In genomic region chr2:142859452-142859851, GRCm38 (mm10) we compare ENCODE assay signal across 9 mouse cellular contexts. TPM values are rescaled to one million over a fixed set of nuclear protein-coding genes. Genes with fewer than 3 reads are reported as not detected.
DNase-seq lines count a peak whose midpoint lies in the region; ATAC-seq and TF ChIP-seq lines count a peak whose summit lies in the region.
"Had no signal": no experiment of that assay in that cellular context is flagged by ENCODE, and none has a peak within 500 bp of the region (broad histone marks: within the 10 kb centered on the region; RNA-seq: fewer than 3 reads in every experiment).

No protein-coding gene starts in this region.

- peak; percentile 92 for TF ChIP-seq CTCF in intestine, postnatal 0 days (IDR thresholded peaks at IDR 0.05; ENCODE audit: low read depth)
- peak; percentile 83 for TF ChIP-seq CTCF in midbrain, postnatal 0 days (IDR thresholded peaks at IDR 0.05)

- 62% methylated on average over 4 of the region's 4 CpGs for WGBS in embryonic facial prominence, embryonic 10.5 days
- WGBS in intestine, postnatal 0 days, result 72% methylated on average over 4 of the region's 4 CpGs
- WGBS in midbrain, postnatal 0 days, result 68% methylated on average over 4 of the region's 4 CpGs

- no peaks in the 10 kb centered on the region for H3K36me3 ChIP-seq in embryonic facial prominence, embryonic 10.5 days (replicated peaks)
- peaks cover 14% of the 10 kb centered on the region for H3K36me3 ChIP-seq in intestine, postnatal 0 days (ENCODE audit: control insufficient read depth, insufficient read depth)
- H3K36me3 ChIP-seq in midbrain, postnatal 0 days (ENCODE audit: insufficient read depth, low read length), result no peaks in the 10 kb centered on the region

- intact Hi-C loops in heart, postnatal 10 days (cut with DNase I), result loop anchor here (1.0 to 5.0 kb wide), 2 partner anchors 68 to 235 kb away; no protein-coding TSS in a partner anchor
- intact Hi-C loops in left cerebral cortex, postnatal 25 days (cut with DNase I), result loop anchor here (1.0 to 2.0 kb wide), 2 partner anchors 108 to 235 kb away; no protein-coding TSS in a partner anchor

- H3K4me3 ChIP-seq in embryonic facial prominence, embryonic 10.5 days, result no peak overlapping the region
- H3K4me3 ChIP-seq in intestine, postnatal 0 days (ENCODE audit: low read depth, low read length), result no peak overlapping the region
- H3K4me3 ChIP-seq in midbrain, postnatal 0 days (ENCODE audit: low read depth, low read length), result no peak overlapping the region
- H3K4me3 ChIP-seq: stomach, embryonic 15.5 days had no signal

- no peaks in the 10 kb centered on the region for H3K27me3 ChIP-seq in embryonic facial prominence, embryonic 10.5 days (replicated peaks; ENCODE audit: low read depth, poor library complexity, severe bottlenecking)
- H3K27me3 ChIP-seq in intestine, postnatal 0 days (replicated peaks; ENCODE audit: control insufficient read depth, insufficient read depth, low read length), result no peaks in the 10 kb centered on the region
- H3K27me3 ChIP-seq in midbrain, postnatal 0 days (ENCODE audit: insufficient read depth, low read length), result no peaks in the 10 kb centered on the region
- H3K27me3 ChIP-seq: stomach, embryonic 15.5 days had no signal

- no peaks in the 10 kb centered on the region for H3K9me3 ChIP-seq in embryonic facial prominence, embryonic 10.5 days
- no peaks in the 10 kb centered on the region for H3K9me3 ChIP-seq in intestine, postnatal 0 days (ENCODE audit: control insufficient read depth)
- H3K9me3 ChIP-seq in midbrain, postnatal 0 days (ENCODE audit: low read length), result no peaks in the 10 kb centered on the region
- H3K9me3 ChIP-seq: stomach, embryonic 15.5 days had no signal

- no peak for ATAC-seq in intestine, postnatal 0 days
- ATAC-seq in midbrain, postnatal 0 days (ENCODE audit: low FRiP score), result no peak
- no peak for ATAC-seq in erythroid progenitor cell, adult 5-6 weeks (replicated peaks; ENCODE audit: low FRiP score, poor library complexity, severe bottlenecking)

- DNase-seq in heart, postnatal 10 days, result peak; percentile 58 to 70
- no peak for DNase-seq in heart, adult 11 months
- DNase-seq in adrenal gland, postnatal 14 days, result peak; percentile 54
- peak; percentile 41 for DNase-seq in embryonic facial prominence, embryonic 10.5 days (ENCODE audit: low spot score)
- peak; percentile 66 to 87 for DNase-seq in left cerebral cortex, postnatal 25 days (ENCODE audit: low spot score in 2 of 2)
- DNase-seq in midbrain, postnatal 0 days (ENCODE audit: low spot score), result peak; percentile 71

- no peaks in the 10 kb centered on the region for H3K4me1 ChIP-seq in embryonic facial prominence, embryonic 10.5 days
- H3K4me1 ChIP-seq in intestine, postnatal 0 days (replicated peaks; ENCODE audit: control insufficient read depth, insufficient read depth, low read length), result no peaks in the 10 kb centered on the region
- no peaks in the 10 kb centered on the region for H3K4me1 ChIP-seq in midbrain, postnatal 0 days (ENCODE audit: insufficient read depth, low read length)
- H3K4me1 ChIP-seq: stomach, embryonic 15.5 days had no signal

- no peak overlapping the region for H3K9ac ChIP-seq in intestine, postnatal 0 days (ENCODE audit: low read depth, low read length)
- H3K9ac ChIP-seq in midbrain, postnatal 0 days (replicated peaks; ENCODE audit: low read length, poor library complexity, severe bottlenecking), result no peak overlapping the region
- H3K9ac ChIP-seq: stomach, embryonic 15.5 days had no signal

- H3K27ac ChIP-seq in embryonic facial prominence, embryonic 10.5 days (replicated peaks), result no peak overlapping the region
- no peak overlapping the region for H3K27ac ChIP-seq in intestine, postnatal 0 days (ENCODE audit: low read depth, low read length)
- no peak overlapping the region for H3K27ac ChIP-seq in midbrain, postnatal 0 days (ENCODE audit: low read depth, low read length)
- H3K27ac ChIP-seq: stomach, embryonic 15.5 days had no signal

- H3K4me2 ChIP-seq in intestine, postnatal 0 days (replicated peaks; ENCODE audit: low read depth), result no peak overlapping the region
- H3K4me2 ChIP-seq in midbrain, postnatal 0 days (ENCODE audit: low read depth, low read length, poor library complexity, severe bottlenecking), result no peak overlapping the region
- H3K4me2 ChIP-seq: stomach, embryonic 15.5 days had no signal

RNA-seq across cellular contexts. Expression of gene Kif16b, which starts 41.9 kb away (rescaled TPM):
- total RNA-seq in heart, postnatal 10 days (2021), result 10 to 100 TPM; 26.2 to 28.3 TPM
- total RNA-seq in adrenal gland, postnatal 14 days (2021), result 19.9 and 23.1 TPM in 2 replicates
- polyA plus RNA-seq in embryonic facial prominence, embryonic 10.5 days (2016; fragmentation: Nextera tagmentation; extraction: Ambion mirVana), result 8.9 and 9.6 TPM in 2 replicates
- polyA plus RNA-seq in intestine, postnatal 0 days (2015; fragmentation: Nextera tagmentation; extraction: Ambion mirVana), result 7.0 and 7.4 TPM in 2 replicates
- 10 to 100 TPM; 10.2 to 12.7 TPM for total RNA-seq in left cerebral cortex, postnatal 25 days (2021)
- 11.1 and 11.5 TPM in 2 replicates for total RNA-seq in midbrain, postnatal 0 days (2014; rRNA removed)
- 2.3 and 2.7 TPM in 2 replicates for polyA plus RNA-seq in midbrain, postnatal 0 days (2015; fragmentation: Nextera tagmentation; extraction: Ambion mirVana)
- 2.2 and 15.5 TPM in 2 replicates for total RNA-seq in erythroid progenitor cell, adult 5-6 weeks (2015; ENCODE audit: low replicate concordance)
- 2.3 and 9.5 TPM in 2 replicates for total RNA-seq in erythroid progenitor cell, adult 5-6 weeks (2017; ENCODE audit: low replicate concordance)
